Mouse (Mus musculus) liver, embryonic 12.5 days (tissue): Measurements from ENCODE around the gene Tmco4. TPM values are rescaled to one million over a fixed set of nuclear protein-coding genes. Genes with fewer than 3 reads are reported as not detected.

Experiments used
- ATAC-seq: fragments of 200-750 bp; cut with Nextera tagmentation; 2 replicates; pipeline ENCODE4 v1.8.0; 2017; ENCODE audit warnings: moderate number of reproducible peaks, mild to moderate bottlenecking, moderate library complexity
- H3K27ac ChIP-seq: fragments of 300-500 bp; sonication (generic); 2 replicates; pipeline ENCODE4 v1.5.1; 2016; ENCODE audit warnings: mild to moderate bottlenecking
- H3K27me3 ChIP-seq: fragments of 300-500 bp; sonication (generic); replicated peaks from 2 replicates; pipeline ENCODE4 v1.6.1; 2016; ENCODE audit warnings: mild to moderate bottlenecking, moderate library complexity
- H3K36me3 ChIP-seq: fragments of 300-500 bp; sonication (generic); 2 replicates; pipeline ENCODE4 v1.6.1; 2016; ENCODE audit warnings: mild to moderate bottlenecking, moderate library complexity
- H3K4me1 ChIP-seq: fragments of 300-500 bp; sonication (generic); 2 replicates; pipeline ENCODE4 v1.6.1; 2016
- H3K4me2 ChIP-seq: fragments of 300-500 bp; sonication (generic); 2 replicates; pipeline ENCODE4 v1.6.1; 2016; ENCODE audit warnings: mild to moderate bottlenecking, moderate library complexity
- H3K4me3 ChIP-seq: fragments of 300-500 bp; sonication (generic); 2 replicates; pipeline ENCODE4 v1.5.1; 2016; ENCODE audit warnings: mild to moderate bottlenecking, moderate library complexity
- H3K9ac ChIP-seq: fragments of 300-500 bp; sonication (generic); 2 replicates; pipeline ENCODE4 v1.6.1; 2016; ENCODE audit warnings: mild to moderate bottlenecking, moderate library complexity
- H3K9me3 ChIP-seq: fragments of 300-500 bp; sonication (generic); replicated peaks from 2 replicates; pipeline ENCODE4 v1.6.1; 2016; ENCODE audit warnings: mild to moderate bottlenecking, moderate library complexity
- WGBS: fragments of 180-500 bp; shearing (Covaris S2); methylation state at CpG from one replicate; pipeline ENCODE4 v1.1.7; 2016; ENCODE audit not compliant: insufficient replicate concordance; 5-methylcytosine and 5-hydroxymethylcytosine counted together
- polyA plus RNA-seq: library from polyadenylated mRNA; unstranded; fragments of >200 nt; fragmentation: Nextera tagmentation; extraction: Ambion mirVana; gene quantifications from 2 replicates; pipeline ENCODE4 v1.2.1, GENCODE M21; 2016

Gene Tmco4
- 2.1 and 2.5 TPM in 2 replicates for polyA plus RNA-seq

DNA sequence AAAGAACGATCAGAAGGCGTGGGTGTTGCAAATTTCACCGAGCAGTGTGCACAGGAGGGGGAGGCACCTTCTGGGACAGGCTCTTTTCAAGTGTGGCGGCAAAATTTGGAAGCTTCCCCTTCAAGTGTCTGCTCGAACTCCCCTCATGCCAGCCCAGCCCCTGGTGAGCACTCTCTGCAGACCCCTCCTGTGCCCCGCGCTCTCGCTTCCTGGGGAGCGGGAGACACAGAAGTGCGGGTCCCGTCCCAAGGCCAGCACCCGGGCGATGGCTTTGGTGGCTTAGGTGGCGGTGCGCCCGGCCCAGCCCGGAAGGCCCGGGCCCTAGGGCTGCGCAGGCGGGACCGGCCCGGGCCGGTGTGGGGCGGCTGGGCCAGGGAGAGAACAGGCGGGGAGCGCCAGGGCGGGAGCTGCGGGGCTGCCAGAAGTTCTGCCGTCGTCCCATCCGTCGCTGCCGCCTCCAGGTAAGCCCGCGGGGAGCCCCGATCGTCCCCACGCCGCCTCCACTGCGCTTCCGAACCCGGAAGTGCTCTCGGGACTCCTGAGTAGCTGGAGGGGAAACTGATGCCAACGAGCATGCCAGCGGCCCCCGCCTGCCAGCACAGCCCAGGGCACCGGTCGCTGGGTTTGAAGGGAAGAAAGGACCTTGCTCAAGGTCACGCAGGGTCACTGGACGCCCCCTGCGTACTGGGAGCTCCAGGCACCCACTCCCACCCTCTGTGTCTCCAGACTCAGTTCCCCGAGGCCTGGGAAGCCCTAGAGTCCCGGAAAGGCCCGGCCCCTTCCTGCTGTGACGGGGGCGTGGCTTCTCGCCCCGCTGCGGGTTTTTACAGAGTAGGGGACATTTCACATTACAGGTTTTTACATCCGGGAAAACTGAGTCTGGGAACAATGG lies at the start of gene Tmco4:
Gene Tmco4, plus strand, starts transcription at position 62 of the 892 bp plus-strand sequence.
- peak; percentile 80 for ATAC-seq
- Histone ChIP-seq H3K9me3 (no peaks in the 10 kb centered on the region), H3K9ac (peak within 1 kb of the TSS; percentile 88), H3K27me3 (peaks cover under 1% of the 10 kb centered on the region; the same call in 1 of the 2 replicates), H3K4me3 (peak within 1 kb of the TSS; percentile 74), H3K4me1 (peaks cover 34% of the 10 kb centered on the region), H3K36me3 (no peaks in the 10 kb centered on the region), H3K4me2 (peak within 1 kb of the TSS; percentile 93), H3K27ac (peak within 1 kb of the TSS; percentile 83)
- WGBS, result under 1% methylated on average over 58 of the region's 60 CpGs

GRCm38 (mm10) chr4:138925561-138925960 lies 47.1 kb upstream of the Tmco4 start:
- Histone ChIP-seq H3K4me1 (peaks cover 3% of the 10 kb centered on the region), H3K4me2 (no peak overlapping the region), H3K9ac (no peak overlapping the region), H3K9me3 (no peaks in the 10 kb centered on the region), H3K27me3 (peaks cover 28% of the 10 kb centered on the region), H3K4me3 (no peak overlapping the region), H3K27ac (no peak overlapping the region), H3K36me3 (no peaks in the 10 kb centered on the region)
- whole genome bisulfite sequencing, result 41% methylated on average over 2 of the region's 2 CpGs
- no peak for ATAC-seq

GRCm38 (mm10) chr4:138933862-138934261 lies 38.8 kb upstream of the Tmco4 start:
- no peak for ATAC-seq
- no peak overlapping the region for H3K9ac ChIP-seq
- H3K4me3 ChIP-seq, result no peak overlapping the region
- H3K36me3 ChIP-seq, result no peaks in the 10 kb centered on the region
- H3K4me2 ChIP-seq, result no peak overlapping the region
- H3K9me3 ChIP-seq, result no peaks in the 10 kb centered on the region
- no peak overlapping the region for H3K27ac ChIP-seq
- no peaks in the 10 kb centered on the region for H3K27me3 ChIP-seq
- 25% methylated on average over 3 of the region's 3 CpGs for WGBS
- no peaks in the 10 kb centered on the region for H3K4me1 ChIP-seq

DNA sequence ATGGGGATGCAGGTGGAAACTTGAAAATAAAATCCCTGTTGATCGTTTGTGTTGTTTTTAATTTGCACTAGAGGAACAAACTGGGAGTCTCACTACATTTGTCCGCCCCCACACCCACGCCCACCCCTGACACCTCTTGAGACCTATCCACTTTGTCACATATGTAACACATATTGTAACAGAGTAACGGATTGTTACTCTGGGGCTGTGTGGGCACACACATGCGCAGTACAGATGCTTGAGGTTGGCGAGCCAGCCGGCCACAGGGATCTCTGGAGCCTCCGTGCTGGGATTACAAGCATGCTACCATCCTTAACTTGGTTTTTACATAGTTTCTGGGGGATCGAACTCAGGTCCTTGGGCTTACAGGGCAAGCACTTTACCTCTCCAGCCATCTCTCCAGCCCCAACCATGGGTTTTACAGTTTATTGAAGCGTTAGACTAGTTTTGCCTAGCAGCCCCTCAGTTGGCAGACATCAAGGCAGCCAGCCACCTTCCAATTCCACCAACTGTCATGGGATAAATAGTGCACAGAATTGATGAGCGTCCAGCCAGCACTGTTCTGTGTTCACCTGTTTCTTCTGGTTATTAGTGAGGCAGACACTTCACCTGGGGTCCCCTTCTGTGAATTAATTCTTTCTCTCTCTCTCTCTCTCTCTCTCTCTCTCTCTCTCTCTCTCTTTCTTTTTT lies 38.1 kb upstream of the Tmco4 start:
- ATAC-seq, result no peak
- H3K4me3 ChIP-seq, result no peak overlapping the region
- no peaks in the 10 kb centered on the region for H3K4me1 ChIP-seq
- H3K36me3 ChIP-seq, result no peaks in the 10 kb centered on the region
- H3K4me2 ChIP-seq, result no peak overlapping the region
- no peak overlapping the region for H3K27ac ChIP-seq
- WGBS, result 69% methylated on average over 11 of the region's 11 CpGs
- H3K9me3 ChIP-seq, result no peaks in the 10 kb centered on the region
- 0 out of 2 replicates have a peak, but pooled peaks cover 3% of the 10 kb centered on the region for H3K27me3 ChIP-seq
- no peak overlapping the region for H3K9ac ChIP-seq

DNA sequence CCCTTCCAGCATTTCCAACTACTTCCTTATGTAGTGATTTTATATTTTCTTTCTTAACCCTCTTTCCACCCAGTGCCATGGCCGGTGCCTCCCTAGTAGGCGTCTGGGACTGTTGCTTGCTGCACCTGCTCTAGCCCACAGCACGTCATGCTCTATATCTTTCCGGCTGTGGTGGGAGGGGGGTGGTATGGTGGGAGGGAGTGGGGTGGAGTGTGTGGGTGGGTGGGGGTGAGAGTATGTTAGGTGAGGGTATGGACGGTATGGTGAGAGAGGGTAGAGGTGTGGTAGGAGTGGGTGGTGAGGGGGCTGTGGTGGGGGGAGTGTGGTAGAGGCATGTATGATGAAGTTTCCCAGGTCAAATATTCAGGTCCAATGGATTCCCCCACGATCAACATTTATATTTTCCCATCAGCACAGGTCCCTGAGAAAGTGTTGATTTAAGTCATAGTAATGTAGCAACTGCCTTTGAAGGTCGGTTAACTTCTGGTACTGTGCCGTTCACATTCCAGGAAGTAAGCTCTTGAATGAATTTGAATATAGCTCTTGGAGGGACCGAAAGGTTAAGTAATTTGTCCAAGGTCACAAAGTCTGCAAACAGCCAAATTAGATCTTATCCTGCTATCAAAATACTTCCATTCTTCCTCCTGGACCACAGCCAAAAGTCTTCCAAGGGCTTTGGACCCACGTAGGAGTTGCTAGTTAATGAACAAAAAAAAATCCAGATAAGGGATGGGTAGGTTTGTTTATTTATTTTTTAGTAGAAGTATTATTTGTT lies 34.0 kb upstream of the Tmco4 start:
- H3K27ac ChIP-seq, result no peak overlapping the region
- peaks cover 5% of the 10 kb centered on the region for H3K4me1 ChIP-seq
- H3K4me2 ChIP-seq, result no peak overlapping the region
- H3K4me3 ChIP-seq, result no peak overlapping the region
- H3K36me3 ChIP-seq, result no peaks in the 10 kb centered on the region
- WGBS, result 65% methylated on average over 10 of the region's 10 CpGs
- H3K9me3 ChIP-seq, result no peaks in the 10 kb centered on the region
- H3K27me3 ChIP-seq, result peaks cover 6% of the 10 kb centered on the region
- ATAC-seq, result no peak
- no peak overlapping the region for H3K9ac ChIP-seq

GRCm38 (mm10) chr4:138939481-138939880 lies 33.2 kb upstream of the Tmco4 start:
- Histone ChIP-seq H3K4me3 (no peak overlapping the region), H3K4me1 (peaks cover 9% of the 10 kb centered on the region), H3K27me3 (peaks cover 6% of the 10 kb centered on the region), H3K4me2 (no peak overlapping the region), H3K9ac (no peak overlapping the region), H3K9me3 (no peaks in the 10 kb centered on the region), H3K36me3 (no peaks in the 10 kb centered on the region), H3K27ac (no peak overlapping the region)
- WGBS, result 58% methylated on average over 4 of the region's 4 CpGs
- no peak for ATAC-seq

DNA sequence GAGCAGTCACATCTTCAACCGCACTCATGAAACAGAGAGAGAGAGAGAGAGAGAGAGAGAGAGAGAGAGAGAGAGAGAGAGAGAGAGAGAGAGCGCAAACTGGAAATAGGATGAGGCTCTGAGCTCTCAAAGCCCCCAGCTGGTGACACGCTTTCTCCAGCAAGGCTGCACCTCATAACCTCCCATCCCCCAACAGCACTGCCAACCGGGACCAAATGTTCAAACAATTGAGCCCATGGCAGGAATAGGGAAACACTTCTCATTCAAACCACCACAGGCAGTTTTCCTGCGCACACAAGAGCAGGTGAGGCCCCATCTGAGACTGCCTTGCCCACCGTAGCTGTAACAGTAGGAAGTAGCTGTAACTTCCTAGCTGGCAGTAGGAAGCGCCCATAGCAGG lies 31.3 kb upstream of the Tmco4 start:
- 35% methylated on average over 7 of the region's 7 CpGs for WGBS
- no peak overlapping the region for H3K9ac ChIP-seq
- H3K27ac ChIP-seq, result no peak overlapping the region
- no peak for ATAC-seq
- peaks cover 9% of the 10 kb centered on the region for H3K4me1 ChIP-seq
- H3K9me3 ChIP-seq, result no peaks in the 10 kb centered on the region
- H3K36me3 ChIP-seq, result no peaks in the 10 kb centered on the region
- no peak overlapping the region for H3K4me2 ChIP-seq
- no peak overlapping the region for H3K4me3 ChIP-seq
- peaks cover 8% of the 10 kb centered on the region for H3K27me3 ChIP-seq

GRCm38 (mm10) chr4:138941966-138942365 lies 30.7 kb upstream of the Tmco4 start:
- Histone ChIP-seq H3K4me3 (no peak overlapping the region), H3K4me1 (peaks cover 9% of the 10 kb centered on the region), H3K4me2 (no peak overlapping the region), H3K9me3 (no peaks in the 10 kb centered on the region), H3K27ac (no peak overlapping the region), H3K27me3 (peaks cover 12% of the 10 kb centered on the region), H3K9ac (no peak overlapping the region), H3K36me3 (no peaks in the 10 kb centered on the region)
- 53% methylated on average over 6 of the region's 6 CpGs for WGBS
- no peak for ATAC-seq

GRCm38 (mm10) chr4:138943730-138944129 lies 29.0 kb upstream of the Tmco4 start:
- WGBS, result 17% methylated on average over 15 of the region's 15 CpGs
- no peak overlapping the region for H3K27ac ChIP-seq
- peaks cover 12% of the 10 kb centered on the region for H3K27me3 ChIP-seq
- H3K9ac ChIP-seq, result no peak overlapping the region
- H3K4me1 ChIP-seq, result peaks cover 9% of the 10 kb centered on the region
- no peaks in the 10 kb centered on the region for H3K36me3 ChIP-seq
- peak; percentile 69; the same call in 1 of the 2 replicates for ATAC-seq
- H3K9me3 ChIP-seq, result no peaks in the 10 kb centered on the region
- peak overlapping the region; percentile 47 for H3K4me3 ChIP-seq
- peak overlapping the region; percentile 50 for H3K4me2 ChIP-seq

DNA sequence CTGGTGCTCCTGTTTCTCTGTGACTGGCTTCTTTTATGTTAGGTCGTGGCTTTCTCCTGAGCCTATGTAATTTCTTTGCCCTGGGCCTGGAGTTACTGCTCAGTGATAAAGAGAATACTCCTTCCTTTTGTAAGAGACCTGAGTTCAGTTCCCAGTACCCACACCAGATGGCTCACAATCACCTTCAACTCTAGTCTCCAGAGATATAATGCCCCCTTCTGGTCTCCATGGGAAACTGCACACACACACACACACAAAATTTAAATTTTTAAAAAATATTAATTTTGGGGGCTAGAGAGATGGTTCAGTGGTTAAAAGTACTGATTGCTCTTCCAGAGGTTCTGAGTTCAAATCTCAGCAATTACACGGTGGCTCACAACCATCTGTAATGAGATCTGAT lies 24.4 kb upstream of the Tmco4 start:
- H3K4me3 ChIP-seq, result no peak overlapping the region
- WGBS, result 70% methylated on average over 2 of the region's 2 CpGs
- H3K4me1 ChIP-seq, result peaks cover 8% of the 10 kb centered on the region
- H3K36me3 ChIP-seq, result no peaks in the 10 kb centered on the region
- no peak overlapping the region for H3K4me2 ChIP-seq
- H3K27ac ChIP-seq, result no peak overlapping the region
- ATAC-seq, result no peak
- no peak overlapping the region for H3K9ac ChIP-seq
- no peaks in the 10 kb centered on the region for H3K9me3 ChIP-seq
- 0 out of 2 replicates have a peak, but pooled peaks cover 6% of the 10 kb centered on the region for H3K27me3 ChIP-seq

- WGBS, result 65% methylated on average over 9 of the region's 9 CpGs
- H3K4me1 ChIP-seq, result no peaks in the 10 kb centered on the region
Measured at GRCm38 (mm10) chr4:138958612-138959011, 14.1 kb upstream of the Tmco4 start.

More at GRCm38 (mm10) chr4:138958612-138959011, 14.1 kb upstream of the Tmco4 start:
- H3K4me2 ChIP-seq, result no peak overlapping the region
- H3K4me3 ChIP-seq, result no peak overlapping the region
- no peak overlapping the region for H3K9ac ChIP-seq
- peaks cover 11% of the 10 kb centered on the region; the same call in 1 of the 2 replicates for H3K27me3 ChIP-seq
- no peak for ATAC-seq
- H3K36me3 ChIP-seq, result no peaks in the 10 kb centered on the region
- H3K9me3 ChIP-seq, result no peaks in the 10 kb centered on the region
- no peak overlapping the region for H3K27ac ChIP-seq
